Mouse (Mus musculus): ENCODE measurements around the gene Gm11733.

DNA sequence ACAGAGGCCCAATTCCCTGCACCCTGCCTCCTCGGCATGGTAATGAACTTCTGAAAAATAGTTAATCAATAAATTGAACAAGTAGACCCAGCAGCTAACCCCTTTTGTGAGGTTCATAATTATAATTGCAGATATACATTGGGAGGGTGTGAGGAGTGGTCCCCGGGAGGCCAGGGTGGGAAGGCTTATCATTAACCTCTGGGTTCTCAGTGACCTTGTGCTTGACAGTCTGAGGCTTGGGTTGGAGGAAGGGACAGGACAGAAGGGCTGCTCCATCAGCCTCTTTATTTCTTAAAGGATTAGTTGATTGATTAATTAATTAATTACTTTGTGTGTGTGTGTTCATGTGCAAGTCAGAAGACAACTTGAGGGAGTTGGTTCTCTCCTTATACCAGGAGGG is 40.1 kb upstream of the Gm11733 start:
- TF ChIP-seq SMC3 (IDR thresholded peaks at IDR 0.05; ENCODE audit: low read depth, low read length) (no peak), POLR2A (IDR thresholded peaks at IDR 0.05; ENCODE audit: low read depth, low read length) (no peak), USF1 (IDR thresholded peaks at IDR 0.05; ENCODE audit: low read depth, low read length) (no peak), CTCF (conservative IDR thresholded peaks at IDR 0.05 in 1 of 2, IDR thresholded peaks at IDR 0.05 in 1 of 2; ENCODE audit: low read depth in 2 of 2, low read length in 2 of 2) (no peak), EP300 (IDR thresholded peaks at IDR 0.05; ENCODE audit: low read length) (no peak), ETS1 (conservative IDR thresholded peaks at IDR 0.05; ENCODE audit: low read depth, low read length) (no peak), MAX (IDR thresholded peaks at IDR 0.05; ENCODE audit: low read length) (no peak), MYC (IDR thresholded peaks at IDR 0.05; ENCODE audit: low read depth, low read length) (no peak), KAT2A (IDR thresholded peaks at IDR 0.05; ENCODE audit: insufficient replicate concordance, low read length) (no peak)
